Mouse (Mus musculus) urinary bladder, postnatal 10 days (tissue): ENCODE results near the gene Fndc8.

Experiments
- DNase-seq: peaks from one replicate; pipeline ENCODE4 v3.0.0; 2022; ENCODE audit warnings: low spot score

Fndc8 gene

DNA sequence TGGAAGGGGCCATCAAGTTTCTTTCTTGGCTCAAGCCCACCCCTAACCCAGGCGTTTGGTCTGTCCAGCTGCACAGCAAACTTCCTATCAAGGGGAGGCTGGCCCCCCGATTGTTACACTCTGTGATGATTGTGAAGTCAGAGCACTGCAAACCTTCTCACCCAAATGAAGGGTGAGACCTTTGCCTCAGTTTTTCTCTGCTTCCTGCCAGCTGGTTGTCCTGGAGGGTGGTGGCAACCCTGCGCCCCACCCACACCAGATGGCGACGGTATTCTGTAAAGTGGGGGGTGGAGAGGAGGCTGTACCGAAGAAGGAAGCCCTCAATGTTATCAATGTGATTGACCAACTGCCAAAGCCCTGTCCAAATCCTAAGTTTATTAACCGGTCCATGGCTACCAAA, at the start of gene Fndc8:
Gene Fndc8 (plus strand): TSS at position 189 of the 400 bp plus-strand sequence.
- DNase-seq = no peak

- no peak for DNase-seq
Observed at GRCm38 (mm10) chr11:82844771-82845414, 47.0 kb upstream of the Fndc8 start.

- peak; percentile 16 for DNase-seq
Observed at GRCm38 (mm10) chr11:82845415-82846078, 46.4 kb upstream of the Fndc8 start.

DNA sequence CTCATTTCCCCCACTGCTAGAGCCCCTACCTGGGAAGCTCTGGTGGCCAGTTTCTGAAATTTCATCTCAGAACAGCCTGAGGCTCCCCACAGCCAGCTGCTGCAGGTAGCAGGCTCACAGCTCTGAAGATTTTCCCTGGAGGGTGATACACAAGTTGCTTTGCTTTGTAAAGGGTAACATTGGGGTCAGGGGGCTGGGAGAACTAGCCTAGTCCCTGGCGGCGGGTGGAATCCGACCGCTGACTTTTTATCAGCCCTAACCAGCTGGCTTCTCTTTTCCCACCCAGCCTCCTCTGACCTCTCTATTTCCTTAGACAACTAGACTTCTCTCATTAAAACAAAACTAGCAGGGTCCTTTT, 45.9 kb upstream of the Fndc8 start:
- DNase-seq = no peak

DNA sequence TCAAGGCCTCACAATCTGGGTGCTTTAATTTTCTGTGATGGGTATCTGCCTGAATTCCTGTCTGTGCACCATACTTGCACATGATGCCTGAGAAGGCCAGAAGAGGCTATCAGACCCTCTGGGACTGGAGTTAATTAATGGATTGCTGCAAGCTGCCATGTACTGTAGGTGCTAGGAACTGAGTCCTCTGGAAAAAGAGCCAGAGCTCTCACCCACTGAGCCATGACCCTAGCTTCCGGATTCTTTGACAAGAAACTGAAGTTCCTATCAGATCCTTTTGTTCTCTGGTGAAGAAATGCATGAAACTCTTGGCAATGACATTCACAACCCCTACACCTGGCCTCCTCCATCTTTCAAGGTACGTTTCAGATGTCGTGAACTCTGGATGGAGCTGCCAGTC, 45.0 kb upstream of the Fndc8 start:
- DNase-seq = no peak

GRCm38 (mm10) chr11:82847571-82848000, 44.3 kb upstream of the Fndc8 start:
- DNase-seq = no peak

- no peak for DNase-seq
Observed at GRCm38 (mm10) chr11:82850259-82850658, 41.7 kb upstream of the Fndc8 start.

GRCm38 (mm10) chr11:82852115-82852514, 39.8 kb upstream of the Fndc8 start:
- no peak for DNase-seq

DNA sequence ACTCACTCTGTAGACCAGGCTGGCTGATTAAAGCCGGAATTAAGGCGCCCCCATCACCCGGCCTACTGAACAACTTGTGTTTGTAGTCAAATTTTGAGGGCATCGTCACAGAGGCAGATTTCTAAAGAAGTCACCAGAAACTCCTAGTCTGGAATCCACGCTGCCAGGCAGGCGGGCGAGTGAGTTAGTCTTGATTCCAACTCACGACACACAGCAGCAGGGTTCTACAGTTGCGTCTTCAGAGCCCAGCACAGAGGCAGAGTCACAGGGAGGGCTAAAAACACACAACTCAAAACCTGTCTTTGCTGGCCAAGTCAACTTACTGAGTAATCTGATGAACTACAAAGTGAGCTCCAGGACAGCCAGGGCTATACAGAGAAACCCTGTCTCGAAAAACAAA, 39.4 kb upstream of the Fndc8 start:
- DNase-seq = no peak

DNA sequence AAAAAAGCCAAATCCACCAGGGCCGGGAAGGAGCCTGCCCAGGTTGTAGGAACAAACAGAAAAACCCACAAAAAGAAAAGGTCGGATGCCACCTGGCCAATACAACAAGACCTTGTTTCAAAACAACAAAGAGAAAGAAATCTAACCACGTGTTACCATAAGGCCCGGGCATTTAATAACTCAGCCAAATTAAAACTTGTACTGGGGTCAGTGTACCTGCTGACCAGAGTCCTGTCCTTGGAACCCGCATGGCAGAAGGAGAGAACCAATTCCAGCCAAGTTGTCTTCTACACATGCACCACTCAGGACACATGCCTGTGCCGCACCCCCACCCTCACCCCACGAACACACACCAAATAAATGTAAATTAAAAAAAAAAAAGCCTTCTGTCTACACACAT, 39.0 kb upstream of the Fndc8 start:
- DNase-seq = no peak

- DNase-seq = no peak
Observed at GRCm38 (mm10) chr11:82854111-82854510, 37.8 kb upstream of the Fndc8 start.

- DNase-seq = no peak
Observed at GRCm38 (mm10) chr11:82855327-82855973, 36.5 kb upstream of the Fndc8 start.

DNA sequence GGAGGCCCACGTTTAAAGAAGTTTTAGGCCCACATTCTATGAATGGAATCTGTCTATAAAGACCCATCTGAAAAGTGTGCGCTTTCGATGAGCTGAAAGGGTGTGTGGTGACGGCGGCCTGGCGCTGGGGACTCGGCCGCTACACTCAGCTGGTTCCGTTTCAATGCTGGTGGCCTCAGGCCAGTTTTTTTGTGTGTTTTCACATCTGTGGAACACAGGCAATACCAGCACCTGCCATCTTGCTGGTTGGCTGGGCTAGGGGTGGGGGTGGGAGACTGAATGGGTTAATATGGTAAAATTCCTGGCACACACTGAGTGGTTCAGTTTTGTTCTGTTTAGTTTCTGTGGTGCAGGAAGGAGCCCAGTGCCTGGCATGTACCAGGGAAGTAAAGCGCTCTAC, 35.9 kb upstream of the Fndc8 start:
- DNase-seq = no peak

GRCm38 (mm10) chr11:82857307-82857848, 34.5 kb upstream of the Fndc8 start:
- DNase-seq = no peak

DNA sequence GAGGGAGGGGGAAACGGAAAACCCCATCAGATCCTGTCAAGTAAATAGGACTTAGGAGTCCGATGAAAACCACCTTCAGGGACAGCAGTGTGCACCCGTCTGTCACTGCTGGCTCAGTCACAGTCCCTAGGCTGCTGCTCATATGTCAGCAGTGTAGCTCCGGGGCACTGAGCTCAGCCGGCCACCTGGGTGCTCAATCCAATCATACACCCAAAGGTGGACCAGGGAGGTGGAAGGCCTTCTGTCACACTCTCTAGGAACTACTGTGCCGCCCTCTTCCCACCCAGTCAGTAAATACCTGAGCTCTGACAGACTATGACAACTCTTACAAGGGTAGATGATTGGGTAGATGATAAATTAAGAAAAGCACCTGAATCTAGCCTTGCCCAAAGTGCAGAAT, 31.2 kb upstream of the Fndc8 start:
- DNase-seq = no peak

DNA sequence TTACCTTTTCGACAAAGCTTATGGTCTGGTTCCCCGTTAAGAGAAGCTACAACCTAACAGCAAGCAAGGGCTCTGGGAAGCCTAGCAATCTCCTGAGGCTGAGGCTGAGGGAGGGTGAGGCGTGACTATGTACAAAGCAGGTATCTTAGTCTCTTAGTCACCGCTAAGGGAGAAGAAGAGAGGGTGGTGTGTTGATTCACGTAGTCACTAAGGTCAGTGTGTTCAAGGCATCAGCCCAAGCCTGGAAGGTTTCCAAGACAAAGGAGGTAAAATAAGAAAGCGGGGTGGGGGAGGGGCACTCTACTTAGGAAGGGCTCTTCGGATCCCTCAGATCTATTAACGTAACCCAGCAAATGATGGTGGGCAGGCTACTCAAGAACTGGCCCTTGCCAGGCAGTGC, 30.4 kb upstream of the Fndc8 start:
- no peak for DNase-seq

GRCm38 (mm10) chr11:82862638-82863037, 29.3 kb upstream of the Fndc8 start:
- DNase-seq = no peak

GRCm38 (mm10) chr11:82863059-82863458, 28.9 kb upstream of the Fndc8 start:
- no peak for DNase-seq

GRCm38 (mm10) chr11:82863488-82863931, 28.4 kb upstream of the Fndc8 start:
- no peak for DNase-seq

DNA sequence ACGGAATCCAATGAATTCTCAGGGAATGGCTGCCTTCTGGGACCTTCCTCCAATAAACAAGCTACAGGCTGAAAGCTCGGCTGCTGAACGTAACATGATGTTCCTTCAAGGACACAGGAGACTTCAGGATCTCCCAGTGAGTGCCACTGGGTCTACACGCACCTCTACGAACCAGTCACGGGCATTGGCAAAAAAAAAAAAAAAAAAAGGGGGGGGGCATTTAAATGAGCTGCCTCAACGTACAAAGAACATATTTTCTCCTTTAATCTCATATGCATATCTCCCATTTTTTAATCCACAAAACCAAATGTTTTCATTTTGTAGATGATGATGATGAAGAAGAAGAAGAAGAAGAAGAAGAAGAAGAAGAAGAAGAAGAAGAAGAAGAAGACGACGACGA, 26.0 kb upstream of the Fndc8 start:
- no peak for DNase-seq

GRCm38 (mm10) chr11:82866850-82867564, 24.9 kb upstream of the Fndc8 start:
- DNase-seq = no peak

- DNase-seq = no peak
Observed at GRCm38 (mm10) chr11:82867956-82868355, 24.0 kb upstream of the Fndc8 start.
